Mouse (Mus musculus) CH12.LX (cell line): ENCODE results near the gene Itpr1.

Experiments
- CHD2 ChIP-seq: IDR thresholded peaks from 2 replicates; pipeline ENCODE4 v1.6.1; 2011; ENCODE audit warnings: low read length, improper control_type of control experiment
- KAT2A ChIP-seq: IDR thresholded peaks from 2 replicates; pipeline ENCODE4 v1.6.1; 2012; ENCODE audit warnings: low read length, improper control_type of control experiment, inconsistent platforms; ENCODE audit not compliant: insufficient replicate concordance
- POLR2AphosphoS2 ChIP-seq: IDR thresholded peaks from 2 replicates; pipeline ENCODE4 v1.6.1; 2011; ENCODE audit warnings: low read depth, low read length, improper control_type of control experiment
- ZNF384 ChIP-seq: IDR thresholded peaks from 2 replicates; pipeline ENCODE4 v1.6.1; 2012; ENCODE audit warnings: low read depth, low read length, improper control_type of control experiment, inconsistent platforms

GRCm38 (mm10) chr6:108401412-108401955, 188.6 kb downstream of the Itpr1 start:
- TF ChIP-seq KAT2A (no peak), ZNF384 (no peak), POLR2AphosphoS2 (no peak), CHD2 (no peak)
